Mouse (Mus musculus) stomach, embryonic 15.5 days (tissue): Measurements from ENCODE around the gene Oas1g. TPM values are rescaled to one million over a fixed set of nuclear protein-coding genes. Genes with fewer than 3 reads are reported as not detected.
"Not testable (repeated sequence)": the region's sequence is repeated elsewhere in the genome, so short reads cannot be mapped to it uniquely, and the experiment has no call there.

Experiments
- ATAC-seq: fragments of 200-750 bp; cut with Nextera tagmentation; 2 replicates; pipeline ENCODE4 v1.8.0; 2017; ENCODE audit warnings: low read depth, moderate number of reproducible peaks, moderate TSS enrichment; ENCODE audit not compliant: insufficient read depth, low FRiP score
- H3K27ac ChIP-seq: fragments of 300-500 bp; sonication (generic); 2 replicates; pipeline ENCODE4 v1.5.1; 2015; ENCODE audit warnings: mild to moderate bottlenecking, inconsistent platforms
- H3K27me3 ChIP-seq: fragments of 300-500 bp; sonication (generic); replicated peaks from 2 replicates; pipeline ENCODE4 v1.6.1; 2015; ENCODE audit warnings: inconsistent platforms
- H3K36me3 ChIP-seq: fragments of 300-500 bp; sonication (generic); 2 replicates; pipeline ENCODE4 v1.6.1; 2015; ENCODE audit warnings: inconsistent platforms
- H3K4me1 ChIP-seq: fragments of 300-500 bp; sonication (generic); 2 replicates; pipeline ENCODE4 v1.6.1; 2015; ENCODE audit warnings: inconsistent platforms
- H3K4me2 ChIP-seq: fragments of 300-500 bp; sonication (generic); 2 replicates; pipeline ENCODE4 v1.6.1; 2015; ENCODE audit warnings: mild to moderate bottlenecking, inconsistent platforms
- H3K4me3 ChIP-seq: fragments of 300-500 bp; sonication (generic); replicated peaks from 2 replicates; pipeline ENCODE4 v1.5.1; 2015; ENCODE audit warnings: inconsistent platforms
- H3K9ac ChIP-seq: fragments of 300-500 bp; sonication (generic); 2 replicates; pipeline ENCODE4 v1.6.1; 2015; ENCODE audit warnings: inconsistent platforms
- H3K9me3 ChIP-seq: fragments of 300-500 bp; sonication (generic); 2 replicates; pipeline ENCODE4 v1.6.1; 2016; ENCODE audit warnings: inconsistent platforms
- WGBS: fragments of 180-500 bp; shearing (Covaris S2); methylation state at CpG from one replicate; pipeline ENCODE4 v1.1.7; 2015; 5-methylcytosine and 5-hydroxymethylcytosine counted together
- polyA plus RNA-seq: library from polyadenylated mRNA; unstranded; fragments of >200 nt; fragmentation: Nextera tagmentation; extraction: Ambion mirVana; gene quantifications from 2 replicates; pipeline ENCODE4 v1.2.1, GENCODE M21; 2015

Gene Oas1g
- polyA plus RNA-seq, 1 experiment from 2014 or later: 1.1 TPM

GRCm38 (mm10) chr5:120902056-120902455 lies 14.6 kb upstream of the Oas1g start:
- H3K9ac ChIP-seq: no peak overlapping the region

GRCm38 (mm10) chr5:120900666-120901065 lies 13.3 kb upstream of the Oas1g start:
- no peak for ATAC-seq

More at GRCm38 (mm10) chr5:120902056-120902455, 14.6 kb upstream of the Oas1g start:
- H3K4me2 ChIP-seq: no peak overlapping the region
- H3K27me3 ChIP-seq: no peaks in the 10 kb centered on the region
- H3K9me3 ChIP-seq: no peaks in the 10 kb centered on the region
- no peaks in the 10 kb centered on the region for H3K36me3 ChIP-seq
- 91% methylated on average over 5 of the region's 5 CpGs for WGBS
- ATAC-seq: no peak
- no peak overlapping the region for H3K4me3 ChIP-seq
- no peaks in the 10 kb centered on the region for H3K4me1 ChIP-seq
- H3K27ac ChIP-seq: no peak overlapping the region

GRCm38 (mm10) chr5:120898726-120899125 lies 11.3 kb upstream of the Oas1g start:
- Histone ChIP-seq H3K27me3 (no peaks in the 10 kb centered on the region), H3K9ac (no peak overlapping the region), H3K27ac (no peak overlapping the region), H3K36me3 (no peaks in the 10 kb centered on the region), H3K4me3 (no peak overlapping the region), H3K4me2 (no peak overlapping the region), H3K9me3 (no peaks in the 10 kb centered on the region), H3K4me1 (no peaks in the 10 kb centered on the region)
- no peak for ATAC-seq

More at GRCm38 (mm10) chr5:120900666-120901065, 13.3 kb upstream of the Oas1g start:
- no peak overlapping the region for H3K4me2 ChIP-seq
- WGBS: 45% methylated on average over 1 of the region's 1 CpGs
- H3K9me3 ChIP-seq: no peaks in the 10 kb centered on the region
- no peaks in the 10 kb centered on the region for H3K4me1 ChIP-seq
- no peak overlapping the region for H3K4me3 ChIP-seq
- no peaks in the 10 kb centered on the region for H3K27me3 ChIP-seq
- no peak overlapping the region for H3K27ac ChIP-seq
- no peak overlapping the region for H3K9ac ChIP-seq
- H3K36me3 ChIP-seq: no peaks in the 10 kb centered on the region

GRCm38 (mm10) chr5:120898307-120898706 lies 10.9 kb upstream of the Oas1g start:
- H3K9ac ChIP-seq: no peak overlapping the region
- no peak for ATAC-seq
- no peak overlapping the region for H3K27ac ChIP-seq
- H3K9me3 ChIP-seq: no peaks in the 10 kb centered on the region
- H3K36me3 ChIP-seq: no peaks in the 10 kb centered on the region
- H3K4me3 ChIP-seq: no peak overlapping the region
- H3K27me3 ChIP-seq: no peaks in the 10 kb centered on the region
- H3K4me2 ChIP-seq: no peak overlapping the region
- H3K4me1 ChIP-seq: no peaks in the 10 kb centered on the region
- 86% methylated on average over 6 of the region's 6 CpGs for WGBS

- H3K9me3 ChIP-seq: no peaks in the 10 kb centered on the region
- H3K27me3 ChIP-seq: no peaks in the 10 kb centered on the region
- no peak overlapping the region for H3K4me3 ChIP-seq
- H3K4me2 ChIP-seq: no peak overlapping the region
- no peaks in the 10 kb centered on the region for H3K36me3 ChIP-seq
- WGBS: 83% methylated on average over 11 of the region's 11 CpGs
- no peaks in the 10 kb centered on the region for H3K4me1 ChIP-seq
- no peak overlapping the region for H3K9ac ChIP-seq
- H3K27ac ChIP-seq: no peak overlapping the region
- ATAC-seq: no peak
These were observed 8.0 kb upstream of the Oas1g start for GRCm38 (mm10) chr5:120895231-120895900.

GRCm38 (mm10) chr5:120894692-120895091 lies 7.3 kb upstream of the Oas1g start:
- 73% methylated on average over 2 of the region's 2 CpGs for WGBS
- not testable (repeated sequence) for H3K36me3 ChIP-seq, H3K4me3 ChIP-seq, H3K4me1 ChIP-seq, H3K27me3 ChIP-seq, H3K27ac ChIP-seq, H3K9me3 ChIP-seq, ATAC-seq, H3K4me2 ChIP-seq, H3K9ac ChIP-seq

- H3K9ac ChIP-seq, H3K27ac ChIP-seq, H3K4me2 ChIP-seq, H3K4me1 ChIP-seq, H3K4me3 ChIP-seq, H3K36me3 ChIP-seq, H3K9me3 ChIP-seq, ATAC-seq, H3K27me3 ChIP-seq: not testable (repeated sequence)
- WGBS: 89% methylated on average over 4 of the region's 4 CpGs
These were observed 6.5 kb upstream of the Oas1g start for GRCm38 (mm10) chr5:120893866-120894265.

- H3K27me3 ChIP-seq: no peaks in the 10 kb centered on the region
These were observed 4.8 kb upstream of the Oas1g start for GRCm38 (mm10) chr5:120892243-120892660.

GRCm38 (mm10) chr5:120891566-120892242 lies 4.3 kb upstream of the Oas1g start:
- not testable (repeated sequence) for H3K4me3 ChIP-seq, ATAC-seq, H3K9ac ChIP-seq, H3K9me3 ChIP-seq, H3K27me3 ChIP-seq, H3K4me2 ChIP-seq, H3K36me3 ChIP-seq, H3K27ac ChIP-seq, H3K4me1 ChIP-seq
- WGBS: 87% methylated on average over 2 of the region's 2 CpGs

More at GRCm38 (mm10) chr5:120892243-120892660, 4.8 kb upstream of the Oas1g start:
- no peak for ATAC-seq
- H3K36me3 ChIP-seq: no peaks in the 10 kb centered on the region
- 57% methylated on average over 2 of the region's 2 CpGs for WGBS
- no peaks in the 10 kb centered on the region for H3K9me3 ChIP-seq
- no peak overlapping the region for H3K27ac ChIP-seq
- no peak overlapping the region for H3K9ac ChIP-seq
- no peak overlapping the region for H3K4me2 ChIP-seq
- H3K4me3 ChIP-seq: no peak overlapping the region
- no peaks in the 10 kb centered on the region for H3K4me1 ChIP-seq

- WGBS: 60% methylated on average over 3 of the region's 3 CpGs
- no peak overlapping the region for H3K9ac ChIP-seq
- H3K36me3 ChIP-seq: no peaks in the 10 kb centered on the region
- H3K4me1 ChIP-seq: no peaks in the 10 kb centered on the region
- no peak overlapping the region for H3K4me3 ChIP-seq
- no peak for ATAC-seq
- H3K9me3 ChIP-seq: no peaks in the 10 kb centered on the region
- no peak overlapping the region for H3K4me2 ChIP-seq
- H3K27ac ChIP-seq: no peak overlapping the region
- H3K27me3 ChIP-seq: no peaks in the 10 kb centered on the region
These were observed 3.6 kb upstream of the Oas1g start for GRCm38 (mm10) chr5:120890991-120891390.

GRCm38 (mm10) chr5:120890026-120890425 lies 2.6 kb upstream of the Oas1g start:
- Histone ChIP-seq H3K9me3 (no peaks in the 10 kb centered on the region), H3K27me3 (no peaks in the 10 kb centered on the region), H3K4me1 (no peaks in the 10 kb centered on the region), H3K27ac (no peak overlapping the region), H3K4me3 (no peak overlapping the region), H3K9ac (no peak overlapping the region), H3K4me2 (no peak overlapping the region), H3K36me3 (no peaks in the 10 kb centered on the region)
- no peak for ATAC-seq
- 77% methylated on average over 2 of the region's 2 CpGs for WGBS

- not testable (repeated sequence) for H3K4me2 ChIP-seq, H3K9me3 ChIP-seq, H3K36me3 ChIP-seq, H3K4me1 ChIP-seq, H3K9ac ChIP-seq, H3K4me3 ChIP-seq, ATAC-seq, H3K27me3 ChIP-seq, H3K27ac ChIP-seq
- WGBS: 32% methylated on average over 4 of the region's 4 CpGs
These were observed 942 bp upstream of the Oas1g start for GRCm38 (mm10) chr5:120888294-120888815.
